Mouse (Mus musculus): ENCODE measurements around the gene Tsen34. TPM values are rescaled to one million over a fixed set of nuclear protein-coding genes. Genes with fewer than 3 reads are reported as not detected.
"Not testable (repeated sequence)": the region's sequence is repeated elsewhere in the genome, so short reads cannot be mapped to it uniquely, and the experiment has no call there.

Gene Tsen34
- total RNA-seq, 2 experiments from 2014 or later: 6.6 to 10.3 TPM

GRCm38 (mm10) chr7:3684698-3685097, 8.0 kb upstream of the Tsen34 start:
- no peak for ATAC-seq (replicated peaks; ENCODE audit: low FRiP score, low TSS enrichment, poor library complexity, severe bottlenecking)

DNA sequence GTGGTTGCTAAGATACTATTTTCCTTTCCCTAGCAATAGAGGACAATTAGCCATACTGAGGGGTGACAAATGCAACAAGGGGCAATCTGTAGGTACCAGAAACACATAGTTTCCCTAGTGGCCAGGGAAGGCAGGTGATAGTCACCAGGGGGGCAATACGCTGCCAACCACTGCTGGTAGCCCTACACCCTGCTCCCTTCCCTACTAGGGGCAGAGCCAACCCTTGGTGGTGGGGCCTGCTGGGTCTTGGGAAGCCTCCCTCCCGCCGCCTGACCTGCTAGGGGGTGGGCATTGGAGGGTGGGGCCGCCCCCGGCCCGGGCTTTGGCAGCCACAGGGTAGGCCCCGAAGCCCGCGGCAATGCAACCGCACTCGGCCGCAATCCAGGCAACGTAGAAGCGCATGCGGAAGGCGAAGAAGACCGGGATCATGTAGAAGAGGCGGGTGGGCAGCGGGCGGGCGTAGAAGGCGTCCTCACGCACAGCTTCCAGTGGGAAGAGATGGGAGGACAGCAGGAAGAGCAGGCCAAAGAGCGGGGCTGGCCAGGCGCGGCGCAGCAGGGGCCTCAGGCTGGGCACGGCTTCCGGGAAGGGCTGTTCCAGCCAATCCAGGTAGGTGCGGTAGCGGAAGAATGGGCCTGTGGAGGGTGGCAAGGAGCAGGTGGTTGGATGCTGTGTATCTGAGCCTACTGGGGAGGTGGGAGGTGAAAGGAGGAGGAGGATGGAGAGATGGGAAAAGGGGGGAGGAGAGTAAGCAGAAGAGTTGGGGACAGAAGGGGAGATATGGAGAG, 7.1 kb upstream of the Tsen34 start:
- no peak for ATAC-seq (replicated peaks; ENCODE audit: low FRiP score, low TSS enrichment, poor library complexity, severe bottlenecking)

DNA sequence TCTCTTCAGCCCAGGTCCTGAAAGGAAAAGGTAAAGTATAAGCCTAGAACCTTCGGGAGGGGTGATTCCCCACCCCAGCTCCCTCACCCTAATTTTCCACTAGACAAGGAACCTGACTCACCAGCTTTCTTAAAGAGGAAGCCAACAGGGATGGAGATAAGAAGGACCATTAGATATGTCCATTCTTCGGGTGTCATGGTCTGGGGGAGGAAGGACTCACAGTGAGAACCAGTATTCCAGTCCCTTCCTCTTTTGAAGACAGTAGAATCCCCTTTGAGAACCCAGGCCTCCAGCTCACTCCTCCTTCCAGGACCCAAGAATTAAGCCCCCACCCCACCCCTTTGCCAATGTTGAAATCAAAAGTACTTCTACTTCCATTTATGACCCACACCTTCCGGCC, 744 bp upstream of the Tsen34 start:
- no peak for ATAC-seq (replicated peaks; ENCODE audit: low FRiP score, low TSS enrichment, poor library complexity, severe bottlenecking)

DNA sequence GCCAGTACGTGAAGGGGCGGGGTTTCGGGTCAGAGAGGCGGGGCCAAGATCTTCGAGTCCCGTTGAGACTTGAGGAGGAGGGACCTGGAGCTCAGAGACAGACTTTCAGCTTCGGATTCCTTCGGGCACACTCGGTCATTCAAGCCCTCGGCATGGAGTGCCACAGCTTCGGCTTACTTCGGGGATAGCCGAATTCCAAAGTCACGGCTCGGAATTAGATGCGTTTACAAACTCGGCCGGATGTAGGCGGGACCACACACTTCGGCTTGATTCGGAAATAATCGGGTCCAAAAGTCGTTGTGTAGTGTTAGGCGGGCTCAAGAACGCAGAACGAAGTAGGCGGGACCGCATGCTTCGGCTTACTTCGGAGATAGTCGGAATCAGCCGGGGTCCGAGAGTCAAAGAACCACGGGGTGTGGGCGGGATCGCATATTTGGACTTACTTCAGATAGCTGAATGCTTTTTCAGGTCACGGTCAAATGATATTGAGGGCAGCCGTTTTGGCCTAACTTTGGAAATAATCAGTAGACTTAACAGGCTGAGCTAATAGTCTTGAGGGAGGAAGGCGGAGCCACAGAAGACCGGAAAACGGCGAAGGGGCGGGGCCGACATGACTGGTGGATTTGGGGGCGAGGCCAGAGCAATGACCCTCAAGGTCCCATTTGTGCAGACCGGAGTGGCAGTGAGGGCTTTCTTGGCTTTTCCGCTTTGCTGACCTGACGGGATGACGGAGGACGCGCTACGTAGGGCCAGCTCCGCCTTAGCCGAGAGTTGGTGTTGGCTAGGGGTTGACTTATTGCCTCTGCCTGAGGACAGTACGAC, 535 bp downstream of the Tsen34 start, which contains the start of gene Mboat7:
TSS of gene Mboat7 (minus strand) at position 537 of the 822 bp plus-strand sequence.
- peak; percentile 78 for ATAC-seq (replicated peaks; ENCODE audit: low FRiP score, low TSS enrichment, poor library complexity, severe bottlenecking)

GRCm38 (mm10) chr7:3693809-3694075, 1.1 kb downstream of the Tsen34 start:
- no peak; the same call in 1 of the 2 replicates for ATAC-seq (replicated peaks; ENCODE audit: low FRiP score, low TSS enrichment, poor library complexity, severe bottlenecking)

DNA sequence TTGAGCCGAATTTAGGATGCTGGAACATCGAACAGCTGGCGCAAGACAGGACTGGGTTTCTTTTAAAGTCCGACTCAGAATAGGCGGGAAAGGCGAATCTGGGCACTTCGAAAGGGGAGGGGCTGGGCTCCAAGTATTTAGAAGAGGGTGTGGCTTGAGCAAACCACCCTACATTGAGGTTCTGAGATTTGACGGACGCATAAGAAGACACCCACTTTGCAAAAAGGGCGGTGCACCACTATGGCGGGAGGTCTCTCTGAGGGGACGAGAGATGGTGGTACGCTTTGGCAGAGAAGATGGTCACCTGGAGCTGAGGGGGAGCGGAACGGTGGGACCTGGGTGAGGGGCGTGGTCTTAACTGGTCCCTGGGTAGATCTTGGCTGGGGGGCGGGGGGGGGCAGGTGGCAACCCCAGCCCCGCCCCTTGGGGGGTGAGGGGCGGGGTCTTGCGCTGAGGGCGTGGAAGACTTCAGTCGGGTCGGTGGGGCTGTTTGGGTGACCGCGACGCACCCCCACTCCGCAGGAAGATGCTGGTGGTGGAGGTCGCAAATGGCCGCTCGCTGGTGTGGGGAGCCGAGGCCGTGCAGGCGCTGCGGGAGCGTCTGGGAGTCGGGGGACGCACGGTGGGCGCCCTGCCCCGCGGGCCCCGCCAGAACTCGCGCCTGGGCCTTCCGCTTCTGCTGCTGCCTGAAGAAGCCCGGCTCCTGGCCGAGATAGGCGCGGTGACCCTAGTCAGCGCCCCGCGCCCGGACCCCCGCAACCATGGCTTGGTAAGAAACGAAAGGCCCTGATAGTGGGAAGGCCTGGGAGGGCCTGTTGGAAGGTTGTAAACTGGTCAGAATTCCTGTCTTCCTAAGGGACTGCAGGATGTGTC, 1.6 kb downstream of the Tsen34 start:
- peak; percentile 41 for ATAC-seq (replicated peaks; ENCODE audit: low FRiP score, low TSS enrichment, poor library complexity, severe bottlenecking)

GRCm38 (mm10) chr7:3694949-3695305, 2.3 kb downstream of the Tsen34 start:
- ATAC-seq (replicated peaks; ENCODE audit: low FRiP score, low TSS enrichment, poor library complexity, severe bottlenecking): not testable (repeated sequence)

DNA sequence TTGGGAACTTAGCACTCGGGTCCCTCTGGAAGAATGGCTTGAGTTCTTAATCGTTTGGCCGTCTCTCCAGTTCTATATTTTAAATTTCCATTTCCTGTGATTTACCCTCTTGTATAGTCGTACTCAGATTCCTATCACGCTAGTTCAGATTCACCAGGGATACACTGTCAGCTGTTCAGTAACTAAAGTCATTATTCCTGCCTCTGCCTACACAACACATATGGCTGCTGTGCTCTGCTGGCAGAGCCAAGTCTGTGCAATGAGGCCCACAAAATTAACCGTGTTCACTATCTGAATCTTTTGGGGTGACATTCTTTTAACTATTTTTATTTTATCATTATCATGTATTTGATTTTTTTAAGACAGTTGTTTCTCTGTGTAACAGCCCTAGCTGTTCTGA, 5.8 kb downstream of the Tsen34 start:
- ATAC-seq (replicated peaks; ENCODE audit: low FRiP score, low TSS enrichment, poor library complexity, severe bottlenecking): no peak

DNA sequence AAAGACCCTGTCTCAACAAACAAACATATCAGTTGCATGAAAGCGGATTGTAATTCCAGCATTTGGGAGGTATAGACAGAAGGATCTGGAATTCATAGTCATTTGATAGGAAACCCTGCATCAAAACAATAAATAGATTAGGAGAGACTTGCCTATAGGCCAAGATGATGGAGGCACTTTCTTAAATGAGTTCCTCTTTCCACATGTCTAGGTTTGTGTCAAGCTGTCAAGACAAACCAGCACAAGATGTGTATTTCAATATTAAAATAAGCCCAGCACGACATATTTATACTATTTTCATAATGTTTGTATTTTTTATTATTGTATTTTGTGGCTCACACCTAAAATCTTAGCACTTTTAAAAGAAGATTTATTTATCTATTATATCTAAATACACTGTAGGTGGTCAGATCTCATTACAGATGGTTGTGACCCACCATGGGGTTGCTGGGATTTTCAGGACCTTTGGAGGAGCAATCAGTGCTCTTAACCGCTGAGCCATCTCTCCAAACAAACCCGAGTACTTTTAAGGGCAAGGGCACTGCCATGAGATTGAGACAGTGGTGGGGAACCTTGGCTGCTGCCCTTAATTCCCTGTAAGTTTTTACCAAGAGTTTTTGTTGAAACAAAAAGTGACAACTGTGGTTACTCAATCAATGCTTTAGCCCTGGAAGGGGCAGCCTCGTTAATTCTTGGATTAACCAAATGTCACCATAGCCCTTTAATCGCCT, 10.7 kb downstream of the Tsen34 start:
- ATAC-seq (replicated peaks; ENCODE audit: low FRiP score, low TSS enrichment, poor library complexity, severe bottlenecking): peak; percentile 5; the same call in 1 of the 2 replicates

- ATAC-seq (replicated peaks; ENCODE audit: low FRiP score, low TSS enrichment, poor library complexity, severe bottlenecking): peak; percentile 81
These were observed 11.3 kb downstream of the Tsen34 start, which contains the start of gene Rps9 for GRCm38 (mm10) chr7:3703879-3704441. Rps9 (plus strand) TSS chr7:3703993.

- 0 out of 2 replicates have a peak, but pooled peaks have one; percentile 4 for ATAC-seq (replicated peaks; ENCODE audit: low FRiP score, low TSS enrichment, poor library complexity, severe bottlenecking)
These were observed 11.8 kb downstream of the Tsen34 start for GRCm38 (mm10) chr7:3704475-3704874.

DNA sequence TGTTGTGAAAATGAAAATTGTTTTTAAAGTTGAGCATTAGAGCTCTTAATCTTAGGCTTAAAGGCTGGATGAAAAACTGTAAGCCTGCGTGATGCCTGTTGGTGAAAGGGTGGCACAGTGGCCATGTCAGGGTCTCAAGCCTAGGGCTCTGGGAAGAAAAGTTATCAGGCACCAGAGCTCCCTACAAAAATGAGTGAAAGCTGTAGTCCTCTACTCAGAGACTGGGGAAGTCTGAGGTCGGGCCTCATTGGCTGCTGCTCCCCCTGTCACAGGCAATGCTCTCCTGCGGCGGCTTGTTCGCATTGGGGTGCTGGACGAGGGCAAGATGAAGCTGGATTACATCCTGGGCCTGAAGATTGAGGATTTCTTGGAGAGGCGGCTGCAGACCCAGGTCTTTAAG, 12.8 kb downstream of the Tsen34 start:
- not testable (repeated sequence) for ATAC-seq (replicated peaks; ENCODE audit: low FRiP score, low TSS enrichment, poor library complexity, severe bottlenecking)

DNA sequence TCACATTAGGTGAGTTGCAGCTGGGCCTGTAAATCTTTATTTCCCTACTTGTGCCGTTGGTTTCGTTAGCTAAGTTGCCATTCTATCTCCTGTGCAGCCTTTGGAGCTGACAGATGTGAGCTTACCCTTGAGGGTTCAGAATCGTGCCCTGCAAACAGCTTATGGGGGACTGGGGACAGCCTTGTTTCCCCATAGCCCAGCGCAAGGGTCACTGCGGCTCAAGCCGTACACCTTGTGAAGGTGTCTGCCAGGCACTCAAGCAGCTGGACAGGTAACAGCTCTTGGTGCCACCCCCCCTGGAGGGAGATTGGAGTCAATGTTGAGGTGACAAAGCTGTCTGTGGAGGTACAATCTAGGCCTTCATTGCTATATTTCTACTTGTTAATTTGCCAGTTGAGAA, 13.2 kb downstream of the Tsen34 start:
- no peak for ATAC-seq (replicated peaks; ENCODE audit: low FRiP score, low TSS enrichment, poor library complexity, severe bottlenecking)

GRCm38 (mm10) chr7:3706343-3706934, 13.8 kb downstream of the Tsen34 start:
- no peak for ATAC-seq (replicated peaks; ENCODE audit: low FRiP score, low TSS enrichment, poor library complexity, severe bottlenecking)

DNA sequence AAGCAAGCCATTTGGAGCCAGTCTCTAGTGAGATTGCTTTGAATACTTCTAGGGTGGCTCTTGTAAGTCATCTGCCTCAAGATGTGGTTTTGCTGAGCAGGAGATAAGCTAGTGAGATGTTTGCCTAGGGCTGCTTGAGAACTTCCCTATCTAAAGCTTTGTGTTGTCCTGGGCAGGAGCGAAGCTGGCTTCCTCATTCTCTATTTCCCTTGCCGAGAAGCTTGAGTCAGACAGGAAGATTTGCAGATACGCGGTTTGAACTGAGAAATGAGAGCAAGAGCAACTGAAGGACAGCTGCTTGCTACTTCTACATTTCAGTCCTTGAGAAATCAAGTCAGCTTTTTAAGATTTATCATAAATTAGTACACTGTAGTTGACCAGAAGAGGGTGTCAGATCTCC, 14.4 kb downstream of the Tsen34 start:
- peak; percentile 43 for ATAC-seq (replicated peaks; ENCODE audit: low FRiP score, low TSS enrichment, poor library complexity, severe bottlenecking)

DNA sequence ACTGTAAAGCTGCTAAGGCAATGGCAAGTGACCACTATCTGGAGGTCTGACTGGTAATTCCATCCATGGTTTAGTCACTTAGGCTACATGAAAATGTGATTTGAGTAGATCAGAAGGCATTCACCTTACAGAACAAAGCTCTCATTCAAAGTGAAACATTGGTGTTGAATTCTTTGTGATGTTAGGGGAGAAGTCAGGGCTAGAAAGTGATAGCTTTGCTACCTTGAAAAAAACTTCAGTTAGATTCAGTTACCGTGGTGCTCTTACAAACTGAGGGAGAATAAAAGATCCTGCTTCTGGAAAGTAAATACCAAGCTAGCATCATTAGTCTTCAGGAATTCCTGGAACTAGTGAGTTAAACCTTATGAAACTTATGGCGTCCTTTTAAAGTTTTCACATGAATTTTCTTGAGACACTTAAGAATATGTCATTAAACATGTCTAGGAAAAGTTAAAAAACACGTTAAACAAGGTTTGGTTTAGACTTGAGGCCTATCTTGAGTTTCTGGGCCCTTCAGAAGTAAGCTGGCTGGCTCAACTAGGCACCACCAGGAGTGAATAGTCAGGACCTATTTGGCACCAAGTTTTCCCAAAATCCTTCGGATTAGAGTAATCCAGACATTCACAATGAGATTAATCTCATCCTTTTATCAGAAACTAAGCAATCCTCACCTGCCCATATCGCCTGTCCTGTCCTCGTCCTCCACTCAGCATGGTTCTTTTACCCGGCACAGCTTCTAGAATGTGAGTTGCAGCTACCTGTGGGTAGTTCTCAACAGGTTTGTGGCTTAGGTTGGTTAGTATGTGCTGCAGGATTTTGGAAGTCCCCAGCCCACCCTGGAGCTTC, 15.1 kb downstream of the Tsen34 start:
- no peak for ATAC-seq (replicated peaks; ENCODE audit: low FRiP score, low TSS enrichment, poor library complexity, severe bottlenecking)

GRCm38 (mm10) chr7:3708447-3708980, 15.9 kb downstream of the Tsen34 start:
- not testable (repeated sequence) for ATAC-seq (replicated peaks; ENCODE audit: low FRiP score, low TSS enrichment, poor library complexity, severe bottlenecking)

Measured in megakaryocyte-erythroid progenitor cell, adult 5-6 weeks (primary cell).